Mouse (Mus musculus) neural tube, embryonic 10.5 days (tissue): ENCODE data around the gene Gm13288.
"Not testable (repeated sequence)": the region's sequence is repeated elsewhere in the genome, so short reads cannot be mapped to it uniquely, and the experiment has no call there.

Experiments
- DNase-seq: peaks from one replicate; pipeline ENCODE4 v3.0.0-alpha.2; 2017; ENCODE audit warnings: low spot score; ENCODE audit errors: extremely low spot score

The Gm13288 gene

DNA sequence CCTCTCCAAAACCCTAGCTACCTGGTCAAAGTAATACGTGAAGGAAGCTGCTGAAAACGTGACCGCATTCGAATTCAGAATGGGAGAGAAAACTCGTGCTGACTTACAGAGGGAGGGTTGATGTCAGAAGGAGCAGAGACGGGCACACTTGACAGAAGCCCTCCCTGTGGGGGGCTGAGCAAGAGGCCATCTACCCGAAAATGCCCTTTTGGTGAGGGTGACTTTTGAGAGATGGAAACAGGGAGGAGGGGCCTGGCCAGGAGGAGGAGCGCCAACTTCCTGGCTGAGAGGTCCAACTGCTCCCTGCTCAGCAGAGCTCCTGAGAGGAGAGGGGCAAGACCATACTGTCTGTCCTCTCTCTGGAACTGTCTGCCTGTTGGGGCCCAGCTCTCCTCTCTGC is at the start of gene Gm13288:
Gene Gm13288 (plus strand): TSS at position 301 of the 400 bp plus-strand sequence.
- DNase-seq: not testable (repeated sequence)

DNA sequence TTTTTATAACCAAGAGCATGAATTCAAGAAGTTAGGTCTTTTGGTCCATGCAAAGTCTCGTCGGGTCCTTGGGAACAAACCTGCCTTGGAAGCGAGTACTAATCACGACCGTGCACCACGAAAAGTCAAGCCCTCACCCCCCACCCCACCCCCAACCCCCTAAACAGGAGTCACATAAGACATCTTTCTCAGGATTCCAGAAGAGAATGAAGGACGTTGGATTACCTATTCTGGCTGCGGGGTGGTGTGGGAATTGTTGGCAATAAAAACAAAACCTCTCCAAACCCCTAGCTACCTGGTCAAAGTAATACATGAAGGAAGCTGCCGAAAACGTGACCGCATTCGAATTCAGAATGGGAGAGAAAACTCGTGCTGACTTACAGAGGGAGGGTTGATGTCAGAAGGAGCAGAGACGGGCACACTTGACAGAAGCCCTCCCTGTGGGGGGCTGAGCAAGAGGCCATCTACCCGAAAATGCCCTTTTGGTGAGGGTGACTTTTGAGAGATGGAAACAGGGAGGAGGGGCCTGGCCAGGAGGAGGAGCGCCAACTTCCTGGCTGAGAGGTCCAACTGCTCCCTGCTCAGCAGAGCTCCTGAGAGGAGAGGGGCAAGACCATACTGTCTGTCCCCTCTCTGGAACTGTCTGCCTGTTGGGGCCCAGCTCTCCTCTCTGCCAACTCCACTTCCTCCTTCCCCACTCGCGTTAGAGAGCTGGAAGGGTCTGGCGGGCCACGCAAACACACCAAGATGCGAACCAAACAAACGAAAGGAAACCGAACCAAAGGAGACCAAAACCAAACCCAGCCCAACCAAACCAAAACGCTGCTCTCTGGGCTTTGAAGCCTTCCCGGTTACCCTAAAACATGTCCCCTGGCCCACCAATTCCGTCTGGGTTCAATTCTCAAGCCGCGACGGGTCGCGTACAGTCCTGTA is 48.5 kb upstream of the Gm13288 start:
- DNase-seq: peak; percentile 65

DNA sequence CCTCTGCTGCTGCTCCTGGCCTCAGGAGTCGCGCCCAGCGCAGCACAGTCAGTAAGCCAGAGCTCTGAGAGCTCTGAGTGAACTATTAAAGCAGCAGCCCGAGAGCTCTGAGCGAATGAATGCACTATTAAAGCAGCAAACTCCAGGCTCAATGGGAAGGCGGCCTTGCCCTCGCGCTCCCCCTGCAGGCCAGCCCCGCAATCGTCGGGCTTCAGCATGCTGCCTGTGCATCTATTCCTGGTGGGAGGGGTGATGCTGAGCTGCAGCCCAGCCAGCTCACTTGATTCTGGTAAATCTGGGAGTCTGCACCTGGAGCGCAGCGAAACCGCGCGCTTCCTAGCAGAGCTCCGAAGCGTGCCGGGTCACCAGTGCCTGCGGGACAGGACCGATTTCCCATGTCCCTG is 47.7 kb upstream of the Gm13288 start:
- DNase-seq: peak; percentile 83

GRCm38 (mm10) chr4:88758751-88759150 is 46.6 kb upstream of the Gm13288 start:
- not testable (repeated sequence) for DNase-seq

DNA sequence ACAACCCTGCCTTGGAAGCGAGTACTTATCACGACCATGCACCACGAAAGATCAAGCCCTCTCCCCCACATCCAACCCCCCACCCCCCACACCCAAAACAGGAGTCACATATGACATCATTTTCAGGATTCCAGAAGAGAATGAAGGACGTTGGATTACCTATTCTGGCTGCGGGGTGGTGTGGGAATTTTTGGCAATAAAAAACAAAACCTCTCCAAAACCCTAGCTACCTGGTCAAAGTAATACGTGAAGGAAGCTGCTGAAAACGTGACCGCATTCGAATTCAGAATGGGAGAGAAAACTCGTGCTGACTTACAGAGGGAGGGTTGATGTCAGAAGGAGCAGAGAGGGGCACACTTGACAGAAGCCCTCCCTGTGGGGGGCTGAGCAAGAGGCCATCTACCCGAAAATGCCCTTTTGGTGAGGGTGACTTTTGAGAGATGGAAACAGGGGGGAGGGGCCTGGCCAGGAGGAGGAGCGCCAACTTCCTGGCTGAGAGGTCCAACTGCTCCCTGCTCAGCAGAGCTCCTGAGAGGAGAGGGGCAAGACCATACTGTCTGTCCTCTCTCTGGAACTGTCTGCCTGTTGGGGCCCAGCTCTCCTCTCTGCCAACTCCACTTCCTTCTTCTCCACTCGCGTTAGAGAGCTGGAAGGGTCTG is 45.6 kb upstream of the Gm13288 start, which contains the start of gene Gm13283:
Gene Gm13283 (plus strand): TSS at position 510 of the 659 bp plus-strand sequence.
- DNase-seq: not testable (repeated sequence)

DNA sequence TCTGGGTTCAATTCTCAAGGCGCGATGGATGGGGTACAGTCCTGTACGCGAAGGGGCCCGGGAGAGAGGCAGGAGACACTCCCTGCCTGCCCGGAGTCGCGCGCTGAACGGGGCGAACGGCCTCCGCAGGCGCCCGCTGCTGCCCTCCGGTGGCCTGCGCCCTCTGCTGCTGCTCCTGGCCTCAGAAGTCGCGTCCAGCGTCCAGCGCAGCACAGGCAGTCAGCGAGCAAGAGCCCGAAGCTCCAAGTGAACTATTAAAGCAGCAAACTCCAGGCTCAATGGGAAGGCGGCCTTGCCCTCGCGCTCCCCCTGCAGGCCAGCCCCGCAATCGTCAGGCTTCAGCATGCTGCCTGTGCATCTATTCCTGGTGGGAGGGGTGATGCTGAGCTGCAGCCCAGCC is 44.9 kb upstream of the Gm13288 start:
- peak; percentile 57 for DNase-seq

- DNase-seq: not testable (repeated sequence)
These were observed 43.6 kb upstream of the Gm13288 start for GRCm38 (mm10) chr4:88761776-88762175.

DNA sequence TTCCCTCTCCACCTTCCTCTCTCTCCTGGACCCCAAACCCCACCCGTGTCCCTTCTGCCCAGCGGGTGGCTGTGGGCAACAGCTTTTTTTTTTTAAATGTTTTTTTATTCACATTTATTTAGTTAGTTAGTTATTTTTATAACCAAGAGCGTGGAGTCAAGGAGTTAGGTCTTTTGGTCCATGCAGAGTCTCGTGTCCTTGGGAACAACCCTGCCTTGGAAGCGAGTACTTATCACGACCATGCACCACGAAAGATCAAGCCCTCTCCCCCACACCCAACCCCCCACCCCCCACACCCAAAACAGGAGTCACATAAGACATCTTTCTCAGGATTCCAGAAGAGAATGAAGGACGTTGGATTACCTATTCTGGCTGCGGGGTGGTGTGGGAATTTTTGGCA is 43.0 kb upstream of the Gm13288 start:
- DNase-seq: not testable (repeated sequence)

- DNase-seq: peak; percentile 63
These were observed 41.8 kb upstream of the Gm13288 start for GRCm38 (mm10) chr4:88763384-88764018.

GRCm38 (mm10) chr4:88773534-88773933 is 31.8 kb upstream of the Gm13288 start, which contains the start of gene Gm13290:
Gene Gm13290 (plus strand): TSS chr4:88773834.
- DNase-seq: not testable (repeated sequence)

- DNase-seq: not testable (repeated sequence)
These were observed 28.7 kb upstream of the Gm13288 start, which contains the start of gene Gm13289 for GRCm38 (mm10) chr4:88776622-88777021. Gene Gm13289 (plus strand): TSS chr4:88776922.

DNA sequence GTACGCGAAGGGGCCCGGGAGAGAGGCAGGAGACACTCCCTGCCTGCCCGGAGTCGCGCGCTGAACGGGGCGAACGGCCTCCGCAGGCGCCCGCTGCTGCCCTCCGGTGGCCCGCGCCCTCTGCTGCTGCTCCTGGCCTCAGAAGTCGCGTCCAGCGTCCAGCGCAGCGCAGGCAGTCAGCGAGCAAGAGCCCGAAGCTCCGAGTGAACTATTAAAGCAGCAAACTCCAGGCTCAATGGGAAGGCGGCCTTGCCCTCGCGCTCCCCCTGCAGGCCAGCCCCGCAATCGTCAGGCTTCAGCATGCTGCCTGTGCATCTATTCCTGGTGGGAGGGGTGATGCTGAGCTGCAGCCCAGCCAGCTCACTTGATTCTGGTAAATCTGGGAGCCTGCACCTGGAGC is 25.8 kb upstream of the Gm13288 start, which contains the start of gene Gm13272:
Gene Gm13272 (plus strand): TSS at position 301 of the 400 bp plus-strand sequence.
- not testable (repeated sequence) for DNase-seq

- DNase-seq: not testable (repeated sequence)
These were observed 25.0 kb upstream of the Gm13288 start for GRCm38 (mm10) chr4:88780320-88780719.

- not testable (repeated sequence) for DNase-seq
These were observed 23.5 kb upstream of the Gm13288 start, which contains the start of gene Ifnz for GRCm38 (mm10) chr4:88781831-88782230. Gene Ifnz (plus strand): TSS chr4:88782131.

DNA sequence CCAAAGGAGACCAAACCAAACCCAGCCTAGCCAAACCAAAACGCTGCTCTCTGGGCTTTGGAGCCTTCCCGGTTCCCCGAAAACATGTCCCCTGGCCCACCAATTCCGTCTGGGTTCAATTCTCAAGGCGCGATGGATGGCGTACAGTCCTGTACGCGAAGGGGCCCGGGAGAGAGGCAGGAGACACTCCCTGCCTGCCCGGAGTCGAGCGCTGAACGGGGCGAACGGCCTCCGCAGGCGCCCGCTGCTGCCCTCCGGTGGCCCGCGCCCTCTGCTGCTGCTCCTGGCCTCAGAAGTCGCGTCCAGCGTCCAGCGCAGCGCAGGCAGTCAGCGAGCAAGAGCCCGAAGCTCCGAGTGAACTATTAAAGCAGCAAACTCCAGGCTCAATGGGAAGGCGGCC is 23.0 kb upstream of the Gm13288 start:
- DNase-seq: not testable (repeated sequence)

GRCm38 (mm10) chr4:88785409-88785808 is 19.9 kb upstream of the Gm13288 start, which contains the start of gene Gm13276:
Gene Gm13276 (plus strand): TSS chr4:88785709.
- DNase-seq: not testable (repeated sequence)

- DNase-seq: not testable (repeated sequence)
These were observed 16.9 kb upstream of the Gm13288 start, which contains the start of gene Gm13277 for GRCm38 (mm10) chr4:88788402-88788801. Gene Gm13277 (plus strand): TSS chr4:88788632.

DNA sequence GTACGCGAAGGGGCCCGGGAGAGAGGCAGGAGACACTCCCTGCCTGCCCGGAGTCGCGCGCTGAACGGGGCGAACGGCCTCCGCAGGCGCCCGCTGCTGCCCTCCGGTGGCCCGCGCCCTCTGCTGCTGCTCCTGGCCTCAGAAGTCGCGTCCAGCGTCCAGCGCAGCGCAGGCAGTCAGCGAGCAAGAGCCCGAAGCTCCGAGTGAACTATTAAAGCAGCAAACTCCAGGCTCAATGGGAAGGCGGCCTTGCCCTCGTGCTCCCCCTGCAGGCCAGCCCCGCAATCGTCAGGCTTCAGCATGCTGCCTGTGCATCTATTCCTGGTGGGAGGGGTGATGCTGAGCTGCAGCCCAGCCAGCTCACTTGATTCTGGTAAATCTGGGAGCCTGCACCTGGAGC is 14.1 kb upstream of the Gm13288 start, which contains the start of gene Gm13278:
Gene Gm13278 (plus strand): TSS at position 301 of the 400 bp plus-strand sequence.
- DNase-seq: not testable (repeated sequence)

GRCm38 (mm10) chr4:88793936-88794675 is 11.2 kb upstream of the Gm13288 start, which contains the start of gene Gm13275:
Gene Gm13275 (plus strand): TSS chr4:88794487.
- not testable (repeated sequence) for DNase-seq

DNA sequence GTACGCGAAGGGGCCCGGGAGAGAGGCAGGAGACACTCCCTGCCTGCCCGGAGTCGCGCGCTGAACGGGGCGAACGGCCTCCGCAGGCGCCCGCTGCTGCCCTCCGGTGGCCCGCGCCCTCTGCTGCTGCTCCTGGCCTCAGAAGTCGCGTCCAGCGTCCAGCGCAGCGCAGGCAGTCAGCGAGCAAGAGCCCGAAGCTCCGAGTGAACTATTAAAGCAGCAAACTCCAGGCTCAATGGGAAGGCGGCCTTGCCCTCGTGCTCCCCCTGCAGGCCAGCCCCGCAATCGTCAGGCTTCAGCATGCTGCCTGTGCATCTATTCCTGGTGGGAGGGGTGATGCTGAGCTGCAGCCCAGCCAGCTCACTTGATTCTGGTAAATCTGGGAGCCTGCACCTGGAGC is 8.2 kb upstream of the Gm13288 start, which contains the start of gene Gm13279:
Gene Gm13279 (plus strand): TSS at position 301 of the 400 bp plus-strand sequence.
- DNase-seq: not testable (repeated sequence)
